Mouse (Mus musculus) lung, postnatal 0 days (tissue): ENCODE data around the gene Gm11596. TPM values are rescaled to one million over a fixed set of nuclear protein-coding genes. Genes with fewer than 3 reads are reported as not detected.
"Not testable (repeated sequence)": the region's sequence is repeated elsewhere in the genome, so short reads cannot be mapped to it uniquely, and the experiment has no call there.

ENCODE experiments used
- ATAC-seq: fragments of 200-750 bp; cut with Nextera tagmentation; 2 replicates; pipeline ENCODE4 v1.8.0; 2017; ENCODE audit warnings: moderate library complexity
- DNase-seq: peaks from one replicate; pipeline ENCODE4 v3.0.0-alpha.2; 2016; ENCODE audit warnings: low spot score
- H3K27ac ChIP-seq: fragments of 300-500 bp; sonication (generic); 2 replicates; pipeline ENCODE4 v1.5.1; 2014; ENCODE audit warnings: antibody characterized with exemption, mild to moderate bottlenecking, low read length, mixed read lengths
- H3K27me3 ChIP-seq: fragments of 300-500 bp; sonication (generic); replicated peaks from 2 replicates; pipeline ENCODE4 v1.6.1; 2014; ENCODE audit warnings: low read length, mixed read lengths; ENCODE audit not compliant: insufficient read depth
- H3K36me3 ChIP-seq: fragments of 300-500 bp; sonication (generic); 2 replicates; pipeline ENCODE4 v1.6.1; 2014; ENCODE audit warnings: low read length, mixed read lengths; ENCODE audit not compliant: insufficient read depth
- H3K4me1 ChIP-seq: fragments of 300-500 bp; sonication (generic); 2 replicates; pipeline ENCODE4 v1.6.1; 2014; ENCODE audit warnings: antibody characterized with exemption, low read depth, low read length, mixed read lengths; ENCODE audit not compliant: insufficient read depth
- H3K4me2 ChIP-seq: fragments of 300-500 bp; sonication (generic); replicated peaks from 2 replicates; pipeline ENCODE4 v1.6.1; 2014; ENCODE audit warnings: low read depth, mild to moderate bottlenecking, low read length, moderate library complexity, mixed read lengths
- H3K4me3 ChIP-seq: fragments of 300-500 bp; sonication (generic); 2 replicates; pipeline ENCODE4 v1.5.1; 2014; ENCODE audit warnings: low read depth, low read length
- H3K9ac ChIP-seq: fragments of 300-500 bp; sonication (generic); replicated peaks from 2 replicates; pipeline ENCODE4 v1.6.1; 2014; ENCODE audit warnings: low read depth, mild to moderate bottlenecking
- H3K9me3 ChIP-seq: fragments of 300-500 bp; sonication (generic); 2 replicates; pipeline ENCODE4 v1.6.1; 2016; ENCODE audit warnings: low read length, mixed read lengths
- CTCF ChIP-seq: IDR thresholded peaks from 2 replicates; pipeline ENCODE4 v1.5.1; 2016; ENCODE audit warnings: antibody characterized with exemption, mild to moderate bottlenecking
- EP300 ChIP-seq: IDR thresholded peaks from 2 replicates; pipeline ENCODE4 v1.6.1; 2016; ENCODE audit warnings: antibody characterized with exemption, mild to moderate bottlenecking, control low read depth
- WGBS: fragments of 180-500 bp; shearing (Covaris S2); extraction: QIAGEN DNeasy Blood & Tissue Kit; methylation state at CpG from one replicate; pipeline ENCODE4 v1.1.7; 2014; 5-methylcytosine and 5-hydroxymethylcytosine counted together
- polyA plus RNA-seq: library from polyadenylated mRNA; unstranded; fragments of >200 nt; fragmentation: Nextera tagmentation; extraction: Ambion mirVana; gene quantifications from 2 replicates; pipeline ENCODE4 v1.2.1, GENCODE M21; 2015

The Gm11596 gene
- not detected in 2 replicates for polyA plus RNA-seq

DNA sequence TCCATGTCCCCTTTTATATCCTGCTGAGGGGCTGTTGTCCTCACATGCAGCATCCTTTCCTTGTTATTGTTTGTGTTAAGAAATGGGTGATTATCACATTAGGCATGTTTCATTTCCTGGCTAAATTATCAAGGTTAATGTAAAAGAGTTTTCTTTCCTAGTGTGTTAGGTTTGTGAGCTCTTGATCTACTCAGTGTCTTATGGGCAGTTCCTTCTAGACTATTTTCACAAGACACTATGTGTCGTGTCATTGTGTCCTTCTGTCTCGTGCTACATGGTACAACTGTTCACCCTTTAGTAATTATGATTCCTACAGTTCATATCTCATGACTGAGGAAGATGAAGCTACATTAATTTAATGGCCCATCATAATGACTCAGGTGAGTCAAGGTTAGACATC lies at the start of gene Gm11596:
Gene Gm11596, minus strand, starts transcription at position 101 of the 400 bp plus-strand sequence.
- no peak for DNase-seq
- WGBS = 73% methylated on average over 2 of the region's 2 CpGs

GRCm38 (mm10) chr11:99842185-99842584 lies 48.9 kb upstream of the Gm11596 start:
- Histone ChIP-seq H3K4me3 (no peak overlapping the region), H3K9me3 (no peaks in the 10 kb centered on the region), H3K27me3 (no peaks in the 10 kb centered on the region), H3K36me3 (no peaks in the 10 kb centered on the region), H3K27ac (no peak overlapping the region), H3K4me1 (no peaks in the 10 kb centered on the region), H3K4me2 (no peak overlapping the region), H3K9ac (no peak overlapping the region)
- ATAC-seq (no peak), DNase-seq (no peak)
- WGBS = 82% methylated on average over 1 of the region's 1 CpGs
- TF ChIP-seq EP300 (no peak), CTCF (no peak)

More for the DNA sequence above, at the start of gene Gm11596:
- Histone ChIP-seq H3K9ac (no peak within 1 kb of the TSS), H3K4me3 (no peak within 1 kb of the TSS), H3K9me3 (no peaks in the 10 kb centered on the region), H3K27me3 (no peaks in the 10 kb centered on the region), H3K4me1 (no peaks in the 10 kb centered on the region), H3K36me3 (no peaks in the 10 kb centered on the region), H3K27ac (no peak within 1 kb of the TSS), H3K4me2 (no peak within 1 kb of the TSS)
- TF ChIP-seq CTCF (no peak), EP300 (no peak)
- no peak for ATAC-seq

- Histone ChIP-seq H3K27me3 (no peaks in the 10 kb centered on the region), H3K36me3 (no peaks in the 10 kb centered on the region), H3K27ac (no peak within 1 kb of the TSS), H3K4me3 (no peak within 1 kb of the TSS), H3K9ac (no peak within 1 kb of the TSS), H3K4me1 (no peaks in the 10 kb centered on the region), H3K9me3 (no peaks in the 10 kb centered on the region), H3K4me2 (no peak within 1 kb of the TSS)
- ATAC-seq (no peak), DNase-seq (no peak)
- TF ChIP-seq EP300 = no peak
- TF ChIP-seq CTCF = no peak
- 70% methylated on average over 1 of the region's 1 CpGs for WGBS
Measured at GRCm38 (mm10) chr11:99837966-99838365, 44.7 kb upstream of the Gm11596 start, which contains the start of gene 2300003K06Rik. TSS of gene 2300003K06Rik (minus strand) at chr11:99838066.

DNA sequence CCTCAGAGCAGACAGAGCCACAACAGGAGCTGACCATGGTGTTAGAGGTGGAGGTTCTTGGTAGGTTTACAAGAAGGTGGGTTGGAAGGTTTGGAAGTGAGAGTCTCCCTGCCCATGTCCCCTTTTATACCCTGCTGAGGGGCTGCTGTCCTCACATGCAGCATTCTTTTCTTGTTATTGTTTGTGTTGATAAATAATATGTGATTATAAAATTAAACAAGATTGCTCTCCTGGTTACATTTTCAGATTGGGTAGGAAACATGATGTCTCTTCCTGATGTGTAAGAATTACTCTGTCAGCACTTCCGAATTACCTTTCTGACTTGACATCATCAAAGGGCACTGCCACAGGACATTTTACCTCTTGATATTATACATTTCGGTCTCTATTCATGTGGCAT lies 22.3 kb upstream of the Gm11596 start, which contains the start of gene Gm11564:
Gene Gm11564, minus strand, starts transcription at position 101 of the 400 bp plus-strand sequence.
- H3K9me3 ChIP-seq, H3K4me2 ChIP-seq, ATAC-seq, H3K9ac ChIP-seq, H3K27ac ChIP-seq, H3K4me1 ChIP-seq, H3K27me3 ChIP-seq, H3K4me3 ChIP-seq, DNase-seq, H3K36me3 ChIP-seq: not testable (repeated sequence)
- 73% methylated on average over 2 of the region's 2 CpGs for WGBS

GRCm38 (mm10) chr11:99809792-99810191 lies 16.5 kb upstream of the Gm11596 start, which contains the start of gene Krtap4-13:
TSS of gene Krtap4-13 (minus strand) at chr11:99809892.
- ATAC-seq, H3K4me2 ChIP-seq, DNase-seq, H3K9me3 ChIP-seq, H3K36me3 ChIP-seq, H3K27ac ChIP-seq, H3K4me1 ChIP-seq, H3K27me3 ChIP-seq, H3K4me3 ChIP-seq, H3K9ac ChIP-seq: not testable (repeated sequence)

- not testable (repeated sequence) for ATAC-seq, H3K27me3 ChIP-seq
- WGBS = no CpG with 5 or more reads among the region's 1 CpGs
Measured at GRCm38 (mm10) chr11:99804346-99804745, 11.1 kb upstream of the Gm11596 start, which contains the start of gene Gm11554. TSS of gene Gm11554 (minus strand) at chr11:99804446.

GRCm38 (mm10) chr11:99798832-99799231 lies 5.6 kb upstream of the Gm11596 start, which contains the start of gene Gm11569:
TSS of gene Gm11569 (minus strand) at chr11:99798932.
- H3K27ac ChIP-seq, H3K9me3 ChIP-seq, ATAC-seq, H3K4me3 ChIP-seq, DNase-seq, H3K36me3 ChIP-seq, H3K27me3 ChIP-seq, H3K4me1 ChIP-seq, H3K9ac ChIP-seq, H3K4me2 ChIP-seq: not testable (repeated sequence)
- WGBS = no CpG with 5 or more reads among the region's 1 CpGs

More at GRCm38 (mm10) chr11:99804346-99804745, 11.1 kb upstream of the Gm11596 start, which contains the start of gene Gm11554:
- H3K36me3 ChIP-seq, DNase-seq, H3K9me3 ChIP-seq, H3K4me2 ChIP-seq, H3K4me1 ChIP-seq, H3K27ac ChIP-seq, H3K9ac ChIP-seq, H3K4me3 ChIP-seq: not testable (repeated sequence)

DNA sequence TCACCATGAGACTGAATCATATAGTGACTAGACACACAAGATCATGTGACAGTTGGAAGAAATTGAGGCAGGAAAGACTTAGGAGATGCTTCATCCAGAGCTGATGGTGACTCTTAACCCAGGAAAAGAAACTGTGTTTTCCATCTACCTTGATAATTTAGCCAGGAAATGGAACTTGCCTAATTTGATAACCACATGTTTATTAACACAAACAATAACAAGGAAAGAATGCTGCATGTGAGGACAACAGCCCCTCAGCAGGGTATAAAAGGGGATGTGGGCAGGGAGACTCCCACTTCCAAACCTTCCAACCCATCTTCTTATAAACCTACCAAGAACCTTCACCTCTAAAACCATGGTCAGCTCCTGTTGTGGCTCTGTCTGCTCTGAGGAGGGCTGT lies 8.4 kb downstream of the Gm11596 start, which contains the start of gene Krtap4-9:
Gene Krtap4-9, plus strand, starts transcription at position 301 of the 400 bp plus-strand sequence.
- H3K9me3 ChIP-seq, DNase-seq, H3K36me3 ChIP-seq, H3K4me2 ChIP-seq, H3K27me3 ChIP-seq, ATAC-seq, H3K9ac ChIP-seq, H3K27ac ChIP-seq, H3K4me1 ChIP-seq, H3K4me3 ChIP-seq: not testable (repeated sequence)
